Mouse (Mus musculus) bone marrow macrophage, adult 2 months (primary cell): ENCODE measurements at regions not wholly inside any gene's neighbourhood (a gene's known extent, or its start where the extent isn't known, plus 50 kb on each side); places are given as distances from the start of the nearest gene placed in this dataset.

Experiments used
- CTCF ChIP-seq: IDR thresholded peaks from 2 replicates; pipeline ENCODE4 v1.5.1; 2012; ENCODE audit warnings: low read depth, mild to moderate bottlenecking, low read length, moderate library complexity
- POLR2A ChIP-seq: IDR thresholded peaks from 2 replicates; pipeline ENCODE4 v1.6.1; 2012; ENCODE audit warnings: mild to moderate bottlenecking, low read depth, low read length, borderline replicate concordance

DNA sequence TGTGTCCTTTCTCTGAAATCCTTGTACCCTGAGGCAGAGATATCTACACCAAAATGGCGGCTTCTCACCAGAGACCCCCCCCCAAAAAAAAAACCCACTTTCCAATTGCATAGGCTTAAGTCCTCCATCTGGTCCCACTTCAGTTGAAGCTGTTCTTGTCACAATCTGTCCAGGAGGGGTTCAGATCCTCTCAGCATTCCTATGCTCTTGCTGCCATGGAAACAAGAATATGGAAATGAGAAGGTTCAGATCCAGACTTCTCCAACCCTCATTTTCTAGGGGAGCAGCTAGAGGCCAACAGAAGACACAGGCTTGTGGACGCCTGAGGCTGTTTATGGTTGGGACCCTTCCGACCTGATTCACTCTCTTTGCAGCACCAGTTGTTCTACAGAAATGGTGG is 1569.7 kb upstream of the Gm6569 start:
- TF ChIP-seq CTCF (no peak), POLR2A (no peak)
